Mouse (Mus musculus) kidney, postnatal 14 days (tissue): Measurements from ENCODE around the gene Fuca1.
"Not testable (repeated sequence)": the region's sequence is repeated elsewhere in the genome, so short reads cannot be mapped to it uniquely, and the experiment has no call there.

Experiments
- DNase-seq: peaks from one replicate; pipeline ENCODE4 v3.0.0; 2022; ENCODE audit warnings: mixed read lengths

The Fuca1 gene

DNA sequence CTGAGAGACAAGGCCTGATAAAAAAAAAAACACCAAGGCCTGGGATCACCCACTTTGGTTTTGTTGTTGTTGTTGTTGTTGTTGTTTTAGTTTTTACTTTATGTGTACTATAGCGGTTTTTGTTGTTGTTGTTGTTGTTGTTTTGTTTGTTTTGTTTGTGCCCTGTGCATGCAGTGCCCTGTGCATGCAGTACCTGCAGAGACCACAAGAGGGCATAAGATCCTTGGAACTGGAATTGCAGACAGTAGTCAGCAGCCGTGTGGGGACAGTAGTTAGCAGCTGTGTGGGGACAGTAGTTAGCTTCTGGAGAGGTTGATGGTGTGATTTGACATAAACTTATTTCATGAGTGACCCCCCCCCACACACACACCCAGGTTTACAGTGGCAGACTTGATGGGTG, 33.7 kb downstream of the Fuca1 start:
- peak; percentile 80 for DNase-seq

DNA sequence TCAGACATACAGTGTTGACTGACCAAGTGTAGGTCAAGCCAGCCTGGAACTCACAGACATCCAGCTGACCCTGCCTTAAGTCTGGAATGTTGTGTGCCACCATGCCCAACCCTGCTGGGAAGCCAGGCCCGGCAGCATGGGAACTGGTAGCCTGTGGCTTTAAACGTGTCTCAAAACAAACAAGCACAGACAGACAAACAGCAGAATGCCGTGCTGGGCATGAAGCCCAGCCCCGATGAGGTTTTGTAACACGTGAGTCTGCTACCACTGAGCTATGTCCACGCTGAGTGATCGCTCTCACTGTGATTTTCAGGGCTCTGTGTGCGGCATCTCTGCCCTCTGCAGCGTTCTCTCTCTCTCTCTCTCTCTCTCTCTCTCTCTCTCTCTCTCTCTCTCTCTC, 35.4 kb downstream of the Fuca1 start:
- DNase-seq = no peak

DNA sequence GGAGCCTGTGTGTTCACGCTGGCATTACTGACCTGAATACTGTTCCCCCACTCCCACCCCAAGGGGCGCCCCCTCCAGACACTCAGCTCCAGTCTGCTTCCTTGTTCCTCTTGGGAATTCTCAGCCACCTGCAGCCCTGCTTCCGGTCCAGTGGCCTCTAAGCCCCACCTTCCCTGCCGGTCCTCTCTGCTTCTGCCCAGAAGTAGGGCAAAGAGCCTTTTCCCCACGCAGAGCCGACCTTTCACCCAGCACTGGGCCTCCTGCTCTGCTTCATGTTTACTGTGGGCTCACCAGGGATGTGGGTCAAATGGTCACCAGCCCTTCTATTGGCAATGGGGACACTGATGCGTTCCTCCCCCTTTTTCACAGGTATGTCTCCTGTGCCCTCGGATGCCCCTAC, 37.8 kb downstream of the Fuca1 start:
- peak; percentile 84 for DNase-seq

DNA sequence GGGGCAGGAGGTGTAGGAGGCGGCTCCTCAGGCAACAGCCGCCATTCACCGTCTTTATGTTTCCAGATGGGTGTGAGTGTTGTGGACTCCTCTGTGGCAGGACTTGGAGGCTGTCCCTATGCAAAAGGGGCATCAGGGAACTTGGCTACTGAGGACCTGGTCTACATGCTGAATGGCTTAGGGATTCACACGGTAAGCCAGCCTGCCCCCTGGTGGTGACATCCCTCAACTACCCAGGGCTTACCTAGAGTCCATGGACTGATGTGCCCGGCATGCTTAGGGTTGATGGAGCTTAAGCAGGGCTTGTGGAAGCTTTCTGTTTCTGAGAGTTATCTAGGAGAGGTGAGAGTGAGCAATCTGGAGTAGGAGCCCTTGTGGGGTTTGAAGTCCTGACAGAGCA, 40.2 kb downstream of the Fuca1 start:
- DNase-seq = peak; percentile 85

DNA sequence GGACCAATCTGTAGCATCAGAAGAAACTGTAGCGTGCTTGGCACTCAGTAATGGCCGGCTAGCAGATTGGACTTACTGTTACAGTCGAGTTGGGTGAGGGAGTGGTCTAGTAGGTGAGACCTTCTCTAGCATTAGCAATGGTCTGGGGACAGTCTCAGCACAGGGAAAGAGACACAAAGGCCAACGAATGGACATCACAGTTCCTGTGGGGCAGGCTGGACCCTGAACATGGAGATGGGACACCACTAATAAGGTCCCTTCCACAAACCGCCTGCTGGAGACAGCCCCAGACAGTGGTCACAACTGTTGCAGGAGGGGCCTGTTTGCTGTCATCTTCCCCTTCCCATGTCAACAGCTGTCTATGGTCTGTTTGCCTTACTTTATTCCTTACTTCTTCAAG, 41.2 kb downstream of the Fuca1 start:
- DNase-seq = no peak

- no peak for DNase-seq
Measured at GRCm38 (mm10) chr4:135962198-135962597, 41.7 kb downstream of the Fuca1 start.

DNA sequence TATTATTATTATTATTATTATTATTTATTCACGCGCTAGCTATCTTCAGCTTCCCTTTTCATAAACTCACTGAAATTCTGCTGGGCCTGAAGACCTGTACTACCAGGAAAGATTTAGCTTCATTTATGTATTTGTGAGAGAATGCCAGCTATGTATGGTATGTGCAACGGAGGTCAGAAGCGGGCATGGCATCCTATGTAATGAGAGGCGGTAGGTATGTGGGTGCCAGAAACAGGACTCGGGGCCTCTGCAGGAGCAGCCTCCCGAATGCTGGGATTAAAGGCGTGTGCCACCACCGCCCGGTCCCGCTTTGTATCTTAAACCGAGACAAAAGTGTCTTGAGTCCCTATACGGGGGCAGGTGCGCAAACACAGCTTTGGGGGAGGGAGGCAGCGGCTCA, 42.4 kb downstream of the Fuca1 start:
- no peak for DNase-seq

DNA sequence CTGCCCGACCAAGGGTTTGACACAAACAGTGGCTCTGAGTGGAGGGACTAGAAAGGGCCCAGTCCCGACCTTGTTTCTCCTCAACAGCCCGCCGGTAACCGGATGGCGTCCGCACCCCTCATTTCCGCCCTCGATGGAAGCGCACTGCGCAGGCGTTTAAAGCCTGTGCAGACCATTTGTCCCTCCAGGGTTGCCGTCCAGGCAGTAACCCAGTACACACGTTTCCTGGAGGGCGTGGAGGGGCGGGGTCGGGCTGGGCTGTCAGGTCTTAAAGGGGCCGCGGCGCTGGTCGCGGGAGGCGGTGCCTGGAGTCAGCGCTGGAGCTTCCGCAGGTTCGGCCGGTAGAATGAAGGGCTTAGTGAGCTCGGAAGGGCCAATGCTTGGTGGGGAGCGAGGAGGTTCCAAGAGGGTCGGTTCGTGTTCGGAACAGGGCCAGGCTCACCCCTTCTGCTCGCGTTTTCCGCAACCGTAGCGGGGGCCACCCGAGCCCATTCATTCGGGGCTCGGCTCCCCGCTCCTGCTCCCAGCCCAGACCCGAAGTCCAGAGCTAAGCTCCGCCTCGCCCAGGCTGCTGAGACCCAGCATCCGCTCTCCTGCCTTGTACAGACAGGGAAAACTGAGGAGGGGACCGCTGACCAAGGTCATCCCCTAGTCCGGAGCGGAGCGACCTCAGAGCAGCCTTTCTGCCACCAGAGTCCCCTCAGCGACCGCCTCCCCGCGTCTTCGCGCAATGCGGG, 43.1 kb downstream of the Fuca1 start, which contains the start of gene Gale:
Gene Gale (plus strand): TSS at position 271 of the 737 bp plus-strand sequence.
- DNase-seq = peak; percentile 97

DNA sequence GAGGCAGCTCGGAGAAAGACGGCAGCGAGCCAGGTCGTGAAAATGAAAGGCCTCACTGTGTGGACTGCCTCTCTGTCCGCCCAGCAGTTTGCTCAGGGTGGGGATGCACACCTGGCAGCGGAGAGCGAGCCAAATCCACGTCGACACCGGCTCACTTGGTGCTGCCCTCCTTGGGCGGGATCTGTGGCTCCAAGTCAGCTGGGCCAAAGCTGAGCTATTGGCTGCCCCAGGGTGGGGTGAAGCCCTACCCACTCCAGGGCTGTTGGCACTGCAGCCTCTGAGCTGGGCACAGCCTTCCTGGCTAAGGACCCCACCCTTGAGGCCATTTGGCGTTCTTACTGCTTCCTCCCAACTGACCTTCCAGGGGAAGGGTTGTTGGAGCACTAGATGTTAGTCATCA, 43.9 kb downstream of the Fuca1 start:
- peak; percentile 78 for DNase-seq

GRCm38 (mm10) chr4:135965113-135965512, 44.6 kb downstream of the Fuca1 start:
- DNase-seq = no peak

DNA sequence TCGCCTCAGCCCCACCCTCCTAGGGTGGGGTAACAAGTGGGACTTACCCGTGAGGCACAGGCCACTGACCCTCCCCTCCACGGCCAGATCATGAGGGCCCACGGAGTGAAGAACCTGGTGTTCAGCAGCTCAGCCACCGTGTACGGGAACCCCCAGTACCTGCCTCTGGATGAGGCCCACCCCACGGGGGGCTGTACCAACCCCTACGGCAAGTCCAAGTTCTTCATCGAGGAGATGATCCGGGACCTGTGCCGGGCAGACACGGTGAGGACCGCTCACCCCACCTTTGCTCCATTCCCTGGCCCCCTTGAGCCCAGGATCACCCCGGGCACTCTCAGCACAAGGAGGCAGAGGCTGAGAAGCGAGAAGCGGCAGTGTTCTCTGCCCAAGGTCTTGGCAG, 45.7 kb downstream of the Fuca1 start:
- DNase-seq = no peak

GRCm38 (mm10) chr4:135967086-135967760, 46.7 kb downstream of the Fuca1 start:
- DNase-seq = no peak

DNA sequence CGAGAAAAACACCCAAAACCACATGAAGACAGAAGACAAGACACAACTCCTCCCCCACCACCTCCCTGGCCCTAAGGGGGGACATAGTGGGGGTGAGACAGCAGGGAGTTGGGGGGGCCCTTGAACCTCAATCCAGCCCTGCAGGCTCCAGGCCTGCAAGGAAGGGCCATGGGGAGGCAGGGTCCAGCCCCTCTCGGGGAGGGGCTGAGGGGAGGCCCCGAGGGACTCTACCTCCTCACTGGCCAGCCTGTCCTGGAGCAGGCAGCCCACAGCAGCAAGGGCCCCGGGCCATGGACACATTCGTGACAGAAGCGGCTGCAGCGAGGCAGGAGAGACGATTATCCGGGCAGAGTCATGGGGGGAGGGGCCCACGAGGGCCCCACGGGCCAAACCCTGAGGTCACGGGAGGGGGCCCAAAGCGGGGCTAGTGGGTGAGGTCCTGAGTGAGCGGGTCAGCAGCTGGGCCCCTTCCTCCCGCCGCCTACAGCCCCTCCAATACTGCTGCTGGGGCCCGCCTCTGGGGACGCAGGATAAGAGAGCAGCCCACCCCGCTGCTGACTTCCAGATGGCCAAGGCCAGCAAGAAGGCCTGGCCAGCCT, 47.8 kb downstream of the Fuca1 start:
- DNase-seq = no peak

- DNase-seq = no peak
Measured at GRCm38 (mm10) chr4:135969070-135969750, 48.7 kb downstream of the Fuca1 start.

DNA sequence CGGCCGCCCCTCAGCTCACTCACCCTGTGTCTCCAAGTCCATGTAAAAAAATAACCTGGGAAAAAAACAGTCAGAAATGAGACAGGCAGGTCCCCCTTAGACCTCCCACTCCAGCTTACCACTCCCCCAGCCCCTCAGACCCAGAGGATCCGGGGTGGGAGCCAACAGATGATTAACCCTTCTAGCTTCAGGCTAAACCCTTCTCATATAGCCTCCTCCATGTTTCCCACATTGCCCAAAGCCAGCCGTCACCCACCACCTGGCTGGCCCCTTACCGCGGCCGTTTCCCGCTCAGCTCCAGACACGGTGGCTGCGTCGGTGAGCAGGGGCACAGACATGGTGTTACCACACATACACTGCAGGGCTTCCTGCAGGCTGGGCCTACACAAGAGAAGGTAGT, 50.0 kb downstream of the Fuca1 start:
- DNase-seq = no peak

- no peak for DNase-seq
Measured at GRCm38 (mm10) chr4:135971805-135972555, 51.4 kb downstream of the Fuca1 start.

- DNase-seq = peak; percentile 92
Measured at GRCm38 (mm10) chr4:135972556-135972906, 52.0 kb downstream of the Fuca1 start, which contains the start of gene Lypla2. Gene Lypla2 (minus strand): TSS chr4:135972626.

DNA sequence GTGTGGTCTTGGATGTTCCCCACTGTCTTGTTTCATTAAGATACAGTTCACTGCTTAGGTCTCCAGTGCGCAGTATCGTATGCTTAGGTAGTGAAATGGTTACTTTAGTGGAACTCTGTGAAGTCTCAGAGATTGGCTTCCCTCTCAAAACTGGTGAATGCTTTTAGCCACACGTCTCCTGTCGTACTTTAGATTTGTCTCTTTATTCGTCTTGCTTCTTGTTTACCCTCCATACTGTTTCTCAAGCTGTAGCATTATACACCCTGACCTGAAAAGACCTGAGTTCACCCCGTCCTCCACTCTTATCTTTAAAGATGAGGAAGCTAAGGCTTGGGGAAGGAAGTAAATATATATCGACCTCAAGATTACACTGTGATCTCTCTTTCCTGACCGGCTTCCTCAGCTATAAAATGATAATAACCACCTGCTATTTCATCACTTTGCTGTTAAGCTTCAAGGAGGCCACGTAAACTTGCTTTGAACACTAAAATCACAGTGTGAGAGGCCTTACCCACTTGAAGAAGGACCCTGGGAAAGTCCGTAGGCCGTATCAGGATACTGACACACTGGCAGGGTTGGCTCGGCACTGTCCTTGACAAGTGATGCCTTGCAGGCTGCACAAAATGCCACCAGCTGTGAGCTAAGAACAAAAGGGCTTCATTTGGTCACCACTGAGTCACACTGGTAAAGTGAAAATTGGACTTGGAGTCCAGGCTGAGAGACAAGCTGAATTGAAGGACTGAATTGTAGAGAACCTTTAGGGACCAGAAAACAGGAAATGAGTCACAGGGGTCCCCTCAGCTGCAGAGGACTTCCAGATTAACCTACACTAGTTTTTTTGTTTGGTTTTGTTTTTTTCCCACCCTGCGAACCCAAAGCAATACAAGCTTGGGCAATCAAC, 52.6 kb downstream of the Fuca1 start:
- DNase-seq = no peak

GRCm38 (mm10) chr4:135976146-135976545, 55.6 kb downstream of the Fuca1 start:
- no peak for DNase-seq

DNA sequence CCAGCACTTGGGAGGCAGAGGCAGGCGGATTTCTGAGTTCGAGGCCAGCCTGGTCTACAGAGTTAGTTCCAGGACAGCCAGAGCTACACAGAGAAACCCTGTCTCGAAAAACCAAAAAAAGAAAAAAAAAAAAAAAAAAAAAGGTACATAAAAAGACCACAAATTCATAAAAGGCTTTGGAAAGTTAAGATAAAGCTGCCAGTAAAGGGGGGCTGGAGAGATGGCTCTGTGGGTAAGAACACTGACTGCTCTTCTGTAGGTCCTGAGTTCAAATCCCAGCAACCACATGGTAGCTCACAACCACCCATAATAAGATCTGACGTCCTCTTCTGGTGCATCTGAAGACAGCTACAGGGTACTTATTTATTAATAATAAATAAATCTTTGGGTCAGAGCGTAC, 59.7 kb downstream of the Fuca1 start:
- DNase-seq = not testable (repeated sequence)

- no peak for DNase-seq
Measured at GRCm38 (mm10) chr4:135981524-135982063, 61.1 kb downstream of the Fuca1 start.
